ENCODE assay signal across 9 mouse cellular contexts in the genomic region with DNA sequence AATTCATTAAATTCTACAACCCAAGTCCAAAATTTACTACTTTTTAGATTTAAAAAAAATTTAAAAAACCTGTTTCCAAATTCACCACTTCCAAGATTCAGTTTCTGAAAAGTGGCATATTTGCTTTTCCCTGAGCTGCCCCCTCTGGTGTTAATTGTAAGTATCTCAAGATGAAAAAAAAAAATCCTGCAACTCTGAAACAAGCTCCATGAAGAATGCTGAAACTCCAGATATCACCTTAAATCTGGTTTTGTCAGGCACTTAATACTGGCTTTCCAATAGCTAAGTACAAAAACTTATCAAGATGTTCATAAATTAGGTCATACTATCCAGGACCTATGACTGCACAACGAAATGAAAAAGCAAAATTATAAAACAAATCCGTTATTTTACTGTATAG. TPM values are rescaled to one million over a fixed set of nuclear protein-coding genes. Genes with fewer than 3 reads are reported as not detected.
DNase-seq lines count a peak whose midpoint lies in the region; ATAC-seq and TF ChIP-seq lines count a peak whose summit lies in the region.
"Had no signal": no experiment of that assay in that cellular context is flagged by ENCODE, and none has a peak within 500 bp of the region (broad histone marks: within the 10 kb centered on the region; RNA-seq: fewer than 3 reads in every experiment).

No protein-coding gene starts in this region.

- peak overlapping the region; percentile 100 for H3K9ac ChIP-seq in heart, embryonic 13.5 days
- peak overlapping the region; percentile 94 for H3K9ac ChIP-seq in MEL (ENCODE audit: control insufficient read depth, low read depth, low read length, poor library complexity, severe bottlenecking)
- peak overlapping the region; percentile 99 for H3K9ac ChIP-seq in hindbrain, embryonic 14.5 days
- peak overlapping the region; percentile 38 for H3K9ac ChIP-seq in midbrain, embryonic 14.5 days (replicated peaks; ENCODE audit: low read length)

- TF ChIP-seq RAD21 in MEL (IDR thresholded peaks at IDR 0.05; ENCODE audit: low read depth, low read length): no peak

- H3K79me2 ChIP-seq in MEL (ENCODE audit: control insufficient read depth, insufficient read depth, low read length, poor library complexity): peaks cover 59% of the 10 kb centered on the region

- TF ChIP-seq CTCF in MEL (IDR thresholded peaks at IDR 0.05 in 2 of 3, conservative IDR thresholded peaks at IDR 0.05 in 1 of 3; ENCODE audit: control insufficient read depth in 1 of 3, insufficient read depth in 1 of 3, low read depth in 2 of 3, low read length in 3 of 3, poor library complexity in 1 of 3, severe bottlenecking in 1 of 3): no peak

- no peak for TF ChIP-seq EP300 in MEL (IDR thresholded peaks at IDR 0.05; ENCODE audit: low read depth in 1 of 2, low read length in 2 of 2)

- WGBS in heart, embryonic 13.5 days: 2% methylated on average over 2 of the region's 2 CpGs
- 3% methylated on average over 2 of the region's 2 CpGs for WGBS in hindbrain, embryonic 14.5 days
- WGBS in midbrain, embryonic 14.5 days: 0% methylated on average over 2 of the region's 2 CpGs

- TF ChIP-seq POLR2A in MEL (IDR thresholded peaks at IDR 0.05; ENCODE audit: control insufficient read depth in 1 of 2, insufficient read depth in 1 of 2, low read depth in 1 of 2, low read length in 2 of 2, poor library complexity in 1 of 2): 0 out of 4 replicates have a peak, but pooled peaks of 1 of the 2 experiments have one; percentile 15

- DNase-seq in heart, adult 18-20 months: no peak
- peak; percentile 68 for DNase-seq in MEL (ENCODE audit: low read depth, low spot score)
- DNase-seq in hindbrain, embryonic 14.5 days (ENCODE audit: low spot score): no peak
- peak; percentile 70 for DNase-seq in midbrain, embryonic 14.5 days
- DNase-seq in c-Kit-positive CD71-positive TER-119-positive erythroid progenitor cells, embryonic 14.5 days (ENCODE audit: low spot score): no peak
- no peak for DNase-seq in adrenal gland, postnatal 25 days
- DNase-seq in B cell, adult 2 months: no peak
- DNase-seq: adrenal gland, postnatal 14 days had no signal

- no peaks in the 10 kb centered on the region for H3K9me3 ChIP-seq in heart, embryonic 13.5 days
- H3K9me3 ChIP-seq in MEL (replicated peaks; ENCODE audit: insufficient read depth, low read length): no peaks in the 10 kb centered on the region
- H3K9me3 ChIP-seq in hindbrain, embryonic 14.5 days (ENCODE audit: control insufficient read depth, low read length): no peaks in the 10 kb centered on the region
- H3K9me3 ChIP-seq in midbrain, embryonic 14.5 days (ENCODE audit: control insufficient read depth, low read length): no peaks in the 10 kb centered on the region

- no peaks in the 10 kb centered on the region for H3K27me3 ChIP-seq in heart, embryonic 13.5 days (replicated peaks)
- no peaks in the 10 kb centered on the region for H3K27me3 ChIP-seq in MEL (ENCODE audit: control insufficient read depth in 1 of 2, insufficient read depth in 2 of 2, low read length in 2 of 2)
- no peaks in the 10 kb centered on the region for H3K27me3 ChIP-seq in hindbrain, embryonic 14.5 days (ENCODE audit: control insufficient read depth, insufficient read depth, low read length)
- no peaks in the 10 kb centered on the region for H3K27me3 ChIP-seq in midbrain, embryonic 14.5 days (ENCODE audit: control insufficient read depth, insufficient read depth, low read length)

- H3K36me3 ChIP-seq in heart, embryonic 13.5 days: peaks cover 53% of the 10 kb centered on the region
- H3K36me3 ChIP-seq in MEL (ENCODE audit: control insufficient read depth in 1 of 2, insufficient read depth in 2 of 2, low read length in 2 of 2): peaks cover 43 to 50% of the 10 kb centered on the region in 2 experiments
- H3K36me3 ChIP-seq in hindbrain, embryonic 14.5 days (replicated peaks; ENCODE audit: control insufficient read depth, insufficient read depth): peaks cover 48% of the 10 kb centered on the region
- peaks cover 46% of the 10 kb centered on the region for H3K36me3 ChIP-seq in midbrain, embryonic 14.5 days (ENCODE audit: control insufficient read depth, insufficient read depth, low read length)

- peaks cover 40% of the 10 kb centered on the region for H3K4me1 ChIP-seq in heart, embryonic 13.5 days
- H3K4me1 ChIP-seq in MEL (ENCODE audit: control insufficient read depth in 1 of 2, insufficient read depth in 2 of 2, low read length in 2 of 2): peaks cover 0 to 12% of the 10 kb centered on the region in 2 experiments; a peak in 1 of 4 replicates
- peaks cover 42% of the 10 kb centered on the region for H3K4me1 ChIP-seq in hindbrain, embryonic 14.5 days (replicated peaks; ENCODE audit: control insufficient read depth, insufficient read depth, low read length)
- H3K4me1 ChIP-seq in midbrain, embryonic 14.5 days (ENCODE audit: control insufficient read depth, insufficient read depth, low read length): peaks cover 28% of the 10 kb centered on the region

- H3K4me2 ChIP-seq in heart, embryonic 13.5 days: peak overlapping the region; percentile 77
- peak overlapping the region; percentile 81 for H3K4me2 ChIP-seq in hindbrain, embryonic 14.5 days (replicated peaks)
- H3K4me2 ChIP-seq in midbrain, embryonic 14.5 days (ENCODE audit: low read length): peak overlapping the region; percentile 80

- ATAC-seq in heart, embryonic 13.5 days (ENCODE audit: extremely low read depth, insufficient number of reproducible peaks, low FRiP score, low TSS enrichment): no peak
- no peak for ATAC-seq in hindbrain, embryonic 14.5 days (ENCODE audit: low FRiP score)
- ATAC-seq in midbrain, embryonic 14.5 days (ENCODE audit: low FRiP score, low TSS enrichment): no peak

- H3K27ac ChIP-seq in heart, embryonic 13.5 days (replicated peaks): no peak overlapping the region
- H3K27ac ChIP-seq in MEL (ENCODE audit: control insufficient read depth, low read depth, low read length): no peak overlapping the region
- no peak overlapping the region for H3K27ac ChIP-seq in hindbrain, embryonic 14.5 days
- H3K27ac ChIP-seq in midbrain, embryonic 14.5 days (replicated peaks; ENCODE audit: low read depth, low read length): no peak overlapping the region

- H3K4me3 ChIP-seq in heart, embryonic 13.5 days: peak overlapping the region; percentile 94
- peak overlapping the region; percentile 1 to 61 for H3K4me3 ChIP-seq in MEL (ENCODE audit: control insufficient read depth in 1 of 2, insufficient read depth in 1 of 2, low read depth in 2 of 2, low read length in 2 of 2)
- H3K4me3 ChIP-seq in hindbrain, embryonic 14.5 days (replicated peaks; ENCODE audit: low read length): peak overlapping the region; percentile 85
- H3K4me3 ChIP-seq in midbrain, embryonic 14.5 days (replicated peaks; ENCODE audit: low read depth, low read length): peak overlapping the region; percentile 100

TF ChIP-seq in MEL, 35 proteins besides CTCF, POLR2A, EP300 and RAD21 (continues in another document):
- TF ChIP-seq MAX (IDR thresholded peaks at IDR 0.05; ENCODE audit: low read length): no peak
- TF ChIP-seq USF2 (IDR thresholded peaks at IDR 0.05; ENCODE audit: borderline replicate concordance in 1 of 2, insufficient read depth in 1 of 2, low read depth in 1 of 2, low read length in 2 of 2): no peak
- TF ChIP-seq ZNF384 (IDR thresholded peaks at IDR 0.05; ENCODE audit: low read depth, low read length): no peak
- no peak for TF ChIP-seq ELF1 (IDR thresholded peaks at IDR 0.05; ENCODE audit: low read depth, low read length)
- no peak for TF ChIP-seq ZKSCAN1 (IDR thresholded peaks at IDR 0.05; ENCODE audit: low read depth, low read length)
- TF ChIP-seq ZC3H11A (IDR thresholded peaks at IDR 0.05; ENCODE audit: low read depth, low read length): no peak

RNA-seq across cellular contexts. Expression of a gene that starts 2.0 kb away (rescaled TPM):
- 1,097 and 1,199 TPM in 2 replicates for polyA plus RNA-seq in heart, embryonic 13.5 days (2015; fragmentation: Nextera tagmentation; extraction: Ambion mirVana)
- 100 to 1,000 TPM; 437 to 447 TPM for total RNA-seq in heart, adult 18-20 months (2021)
- total RNA-seq in MEL (2012; rRNA removed): 635 and 657 TPM in 2 replicates
- 1,000 to 10,000 TPM; 1,226 to 1,710 TPM for polyA plus RNA-seq in MEL (2012; ENCODE audit: insufficient read depth in 1 of 2, insufficient read length in 2 of 2, low read depth in 1 of 2, low replicate concordance in 2 of 2, missing spikeins in 1 of 2)
- 701 and 734 TPM in 2 replicates for polyA plus RNA-seq in hindbrain, embryonic 14.5 days (2014; fragmentation: Nextera tagmentation; extraction: Ambion mirVana)
- 859 and 918 TPM in 2 replicates for polyA plus RNA-seq in midbrain, embryonic 14.5 days (2014; fragmentation: Nextera tagmentation; extraction: Ambion mirVana)
- total RNA-seq in adrenal gland, postnatal 25 days (2021): 735 and 846 TPM in 2 replicates

RNA-seq across cellular contexts. Expression of a gene that starts 2.5 kb away (rescaled TPM):
- polyA plus RNA-seq in heart, embryonic 13.5 days (2015; fragmentation: Nextera tagmentation; extraction: Ambion mirVana): 320 and 353 TPM in 2 replicates
- total RNA-seq in heart, adult 18-20 months (2021): 10 to 100 TPM; 61.9 to 63.4 TPM
- total RNA-seq in MEL (2012; rRNA removed): 250 and 253 TPM in 2 replicates
- 100 to 1,000 TPM in 1 of 2 experiments, not detected in 1; 177 TPM for polyA plus RNA-seq in MEL (2012; ENCODE audit: insufficient read depth in 1 of 2, insufficient read length in 2 of 2, low read depth in 1 of 2, low replicate concordance in 2 of 2, missing spikeins in 1 of 2)
- 353 and 390 TPM in 2 replicates for polyA plus RNA-seq in hindbrain, embryonic 14.5 days (2014; fragmentation: Nextera tagmentation; extraction: Ambion mirVana)
- 518 and 525 TPM in 2 replicates for polyA plus RNA-seq in midbrain, embryonic 14.5 days (2014; fragmentation: Nextera tagmentation; extraction: Ambion mirVana)
- 107 and 114 TPM in 2 replicates for total RNA-seq in adrenal gland, postnatal 25 days (2021)

RNA-seq across cellular contexts. Expression of a gene that starts 35.2 kb away (rescaled TPM):
- polyA plus RNA-seq in heart, embryonic 13.5 days (2015; fragmentation: Nextera tagmentation; extraction: Ambion mirVana): 3.0 and 3.1 TPM in 2 replicates
- under 1 TPM in 1 of 2 experiments, not detected in 1; 0.18 TPM for total RNA-seq in heart, adult 18-20 months (2021)
- total RNA-seq in MEL (2012; rRNA removed): 0.07 and 0.15 TPM in 2 replicates
- polyA plus RNA-seq in MEL (2012; ENCODE audit: insufficient read depth in 1 of 2, insufficient read length in 2 of 2, low read depth in 1 of 2, low replicate concordance in 2 of 2, missing spikeins in 1 of 2): under 1 TPM in 1 of 2 experiments, not detected in 1; 0.21 TPM
- polyA plus RNA-seq in hindbrain, embryonic 14.5 days (2014; fragmentation: Nextera tagmentation; extraction: Ambion mirVana): 6.0 and 9.6 TPM in 2 replicates
- polyA plus RNA-seq in midbrain, embryonic 14.5 days (2014; fragmentation: Nextera tagmentation; extraction: Ambion mirVana): 8.2 and 9.0 TPM in 2 replicates
- 0.48 TPM in 1 of 2 replicates, not detected in the other for total RNA-seq in adrenal gland, postnatal 25 days (2021)

RNA-seq across cellular contexts. Expression of a gene that starts 56.1 kb away (rescaled TPM):
- polyA plus RNA-seq in heart, embryonic 13.5 days (2015; fragmentation: Nextera tagmentation; extraction: Ambion mirVana): 16.5 and 16.6 TPM in 2 replicates
- total RNA-seq in heart, adult 18-20 months (2021): 10 to 100 TPM; 13.9 to 15.9 TPM
- 3.9 and 6.6 TPM in 2 replicates for total RNA-seq in MEL (2012; rRNA removed)
- 1 to 10 TPM in 1 of 2 experiments, not detected in 1; 7.0 TPM for polyA plus RNA-seq in MEL (2012; ENCODE audit: insufficient read depth in 1 of 2, insufficient read length in 2 of 2, low read depth in 1 of 2, low replicate concordance in 2 of 2, missing spikeins in 1 of 2)
- polyA plus RNA-seq in hindbrain, embryonic 14.5 days (2014; fragmentation: Nextera tagmentation; extraction: Ambion mirVana): 60.3 and 69.1 TPM in 2 replicates
- polyA plus RNA-seq in midbrain, embryonic 14.5 days (2014; fragmentation: Nextera tagmentation; extraction: Ambion mirVana): 54.7 and 55.2 TPM in 2 replicates
- total RNA-seq in adrenal gland, postnatal 25 days (2021): 23.7 and 26.6 TPM in 2 replicates

Comparison
In these comparisons a context has a peak if more than half of its experiments do, and no peak if none do; other contexts are left out.
1. H3K4me3 ChIP-seq: peak in every context shown above with its lines; median percentile 100 in midbrain, embryonic 14.5 days; 94 in heart, embryonic 13.5 days; 85 in hindbrain, embryonic 14.5 days; 31 in MEL.
2. H3K9ac ChIP-seq: peak in every context shown above with its lines; median percentile 100 in heart, embryonic 13.5 days; 99 in hindbrain, embryonic 14.5 days; 94 in MEL; 38 in midbrain, embryonic 14.5 days.
3. DNase-seq: peak in MEL (single experiment) and midbrain, embryonic 14.5 days (single experiment); none in heart, adult 18-20 months (0 of 2), hindbrain, embryonic 14.5 days (single experiment), c-Kit-positive CD71-positive TER-119-positive erythroid progenitor cells, embryonic 14.5 days (single experiment), adrenal gland, postnatal 25 days (single experiment) and B cell, adult 2 months (0 of 2).
4. Peak in every context shown above with its lines, with median percentiles within 50 percentile points of each other: H3K4me2 ChIP-seq.